Mouse (Mus musculus) MEL-GATA-1-ER (cell line): ENCODE measurements at regions not wholly inside any gene's neighbourhood (a gene's known extent, or its start where the extent isn't known, plus 50 kb on each side); places are given as distances from the start of the nearest gene placed in this dataset.

Source experiments
- DNase-seq: peaks from one replicate; pipeline ENCODE4 v3.0.0-alpha.2; 2012; ENCODE audit warnings: low read depth; ENCODE audit errors: extremely low read depth

GRCm38 (mm10) chr9:61510217-61510893, 138.2 kb downstream of the Tle3 start:
- no peak for DNase-seq

- DNase-seq = no peak
Observed at GRCm38 (mm10) chr9:61509591-61510191, 137.5 kb downstream of the Tle3 start.

GRCm38 (mm10) chr9:61509091-61509490, 136.9 kb downstream of the Tle3 start:
- no peak for DNase-seq

DNA sequence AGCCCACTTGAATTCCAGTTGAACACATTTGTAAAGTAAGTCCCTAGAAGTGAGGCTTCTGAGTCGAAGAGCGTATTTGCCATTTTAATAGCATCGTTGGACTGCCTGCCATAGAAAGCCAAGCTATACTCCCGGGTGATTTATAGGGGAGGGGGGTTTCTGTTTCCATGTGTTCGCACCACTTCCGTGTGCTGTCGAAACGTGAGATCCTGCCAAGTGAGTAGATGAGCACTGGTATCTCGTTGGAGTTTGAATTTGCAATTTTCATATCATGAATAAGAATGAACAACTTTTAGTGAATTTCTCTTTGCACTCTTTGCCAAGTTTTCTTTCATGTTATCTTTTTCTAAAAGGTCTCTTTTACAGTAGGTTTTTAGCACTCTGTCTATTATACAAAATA, 128.7 kb downstream of the Tle3 start:
- no peak for DNase-seq

- no peak for DNase-seq
Observed at GRCm38 (mm10) chr9:61492896-61493295, 120.7 kb downstream of the Tle3 start.

- no peak for DNase-seq
Observed at GRCm38 (mm10) chr9:61491131-61491712, 119.1 kb downstream of the Tle3 start.

DNA sequence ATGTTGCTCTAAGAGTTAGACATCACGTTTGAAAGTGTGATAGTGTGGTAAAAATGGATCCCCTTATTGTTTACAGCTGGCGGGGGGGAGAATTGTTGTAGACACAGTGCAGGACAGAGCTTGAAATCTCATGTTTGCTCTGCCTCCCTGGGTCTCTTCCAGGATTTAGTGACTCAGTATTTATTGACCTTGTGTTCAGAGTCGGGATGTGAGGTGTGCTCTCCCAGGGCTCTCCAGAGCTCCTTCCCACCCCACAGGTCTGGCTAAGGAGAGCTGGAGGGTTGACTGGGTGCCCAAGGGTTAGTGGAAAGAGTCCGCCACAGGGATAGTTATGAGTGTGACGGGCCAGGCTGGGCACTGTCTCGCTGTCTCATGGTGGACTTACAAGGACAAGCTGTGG, 117.8 kb downstream of the Tle3 start:
- DNase-seq = no peak

DNA sequence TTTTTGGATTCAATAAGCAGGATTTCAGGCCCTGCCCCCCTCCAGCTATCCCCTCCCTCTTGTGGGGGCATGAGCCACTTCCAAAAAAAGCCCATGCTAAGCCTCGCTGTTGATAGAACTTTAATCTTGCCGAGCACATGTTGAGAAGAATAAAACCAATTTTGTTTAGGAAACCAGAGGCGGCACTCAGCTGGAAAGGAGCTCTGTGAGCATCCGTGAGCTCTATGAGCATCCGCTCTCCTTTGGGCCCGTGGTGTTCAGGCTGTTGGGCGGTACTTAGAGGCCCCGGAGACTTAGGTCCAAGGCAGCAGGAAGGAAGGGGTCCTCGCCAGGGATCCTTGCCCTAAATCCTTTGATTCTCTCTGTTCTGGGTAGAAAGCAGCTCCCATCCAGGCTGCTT, 117.0 kb downstream of the Tle3 start:
- no peak for DNase-seq

- DNase-seq = no peak
Observed at GRCm38 (mm10) chr9:61487824-61488223, 115.7 kb downstream of the Tle3 start.

GRCm38 (mm10) chr9:61487146-61487545, 115.0 kb downstream of the Tle3 start:
- DNase-seq = no peak

DNA sequence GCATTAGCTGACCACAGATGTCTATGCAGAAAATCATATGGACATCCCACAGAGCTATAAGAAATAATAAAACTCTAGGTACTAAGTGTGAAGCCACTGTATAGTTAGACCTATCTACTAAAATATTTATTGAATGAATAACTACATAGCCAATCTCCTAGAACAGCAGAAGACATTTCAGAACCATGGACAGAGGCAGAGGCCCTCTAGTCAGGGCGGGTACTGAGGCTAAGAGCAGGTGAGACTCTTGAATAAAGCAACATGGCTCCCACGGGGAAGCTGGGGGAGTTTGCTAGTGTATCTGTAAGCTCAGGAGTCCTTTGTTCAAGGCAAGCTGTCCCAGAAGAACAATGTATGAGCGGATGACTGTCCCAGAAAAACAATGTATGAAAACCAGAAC, 112.2 kb downstream of the Tle3 start:
- no peak for DNase-seq

DNA sequence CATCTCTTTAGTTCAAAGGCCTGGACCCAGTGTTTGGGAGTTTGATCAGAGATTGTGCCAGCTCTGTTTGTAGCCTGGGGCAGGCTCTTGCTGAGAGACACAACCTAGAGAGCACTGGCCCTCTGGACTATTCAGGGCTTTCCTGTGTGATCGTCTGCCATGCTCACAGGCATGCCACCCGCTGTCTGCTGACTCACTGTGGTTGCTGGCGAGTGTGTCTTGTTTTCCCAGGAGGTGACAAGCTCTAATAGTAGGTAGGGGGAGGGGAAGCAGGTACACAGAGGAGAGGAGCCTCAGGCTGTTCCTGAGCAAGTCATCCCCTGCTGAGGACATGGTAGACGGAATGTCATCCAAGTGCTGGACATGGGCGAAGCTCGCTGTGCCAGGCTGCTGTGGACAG, 107.5 kb downstream of the Tle3 start:
- no peak for DNase-seq

GRCm38 (mm10) chr9:61478862-61479261, 106.7 kb downstream of the Tle3 start:
- DNase-seq = no peak

GRCm38 (mm10) chr9:61476351-61476750, 104.2 kb downstream of the Tle3 start:
- no peak for DNase-seq

DNA sequence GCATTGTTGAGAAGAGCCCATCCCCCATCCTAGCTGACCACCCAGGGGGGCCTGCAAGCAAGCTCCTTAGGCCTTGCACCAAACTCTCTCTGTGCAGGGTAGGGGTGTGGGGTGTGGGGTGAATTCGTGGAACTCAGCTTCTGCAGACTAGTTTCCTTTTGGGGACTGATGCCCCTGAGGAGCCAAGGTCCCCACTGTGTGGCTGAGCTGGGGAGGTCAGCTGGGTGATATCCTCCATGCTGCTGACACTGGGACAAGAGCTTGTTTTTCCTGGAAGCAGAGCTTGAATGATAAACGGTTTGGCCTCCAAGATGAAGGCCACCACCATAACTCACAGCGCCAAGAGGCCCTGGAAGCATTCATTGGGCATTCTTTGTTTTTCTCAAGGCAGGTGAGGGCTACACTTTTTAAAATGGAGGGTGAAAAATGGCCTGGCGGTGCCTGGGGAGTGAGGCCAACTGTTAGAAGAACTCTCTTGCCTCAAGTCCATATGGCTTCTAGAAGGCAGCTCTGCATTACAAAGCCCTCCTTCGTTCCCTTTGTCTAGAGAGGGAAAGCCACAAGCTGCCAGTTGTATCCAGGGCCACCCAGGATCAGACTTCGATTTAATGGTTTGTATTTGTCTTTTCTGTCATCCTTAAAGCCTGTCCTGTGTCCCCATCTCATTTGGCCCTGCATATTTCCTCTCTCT, 98.8 kb downstream of the Tle3 start:
- no peak for DNase-seq

- DNase-seq = no peak
Observed at GRCm38 (mm10) chr9:61468897-61469509, 96.8 kb downstream of the Tle3 start.

DNA sequence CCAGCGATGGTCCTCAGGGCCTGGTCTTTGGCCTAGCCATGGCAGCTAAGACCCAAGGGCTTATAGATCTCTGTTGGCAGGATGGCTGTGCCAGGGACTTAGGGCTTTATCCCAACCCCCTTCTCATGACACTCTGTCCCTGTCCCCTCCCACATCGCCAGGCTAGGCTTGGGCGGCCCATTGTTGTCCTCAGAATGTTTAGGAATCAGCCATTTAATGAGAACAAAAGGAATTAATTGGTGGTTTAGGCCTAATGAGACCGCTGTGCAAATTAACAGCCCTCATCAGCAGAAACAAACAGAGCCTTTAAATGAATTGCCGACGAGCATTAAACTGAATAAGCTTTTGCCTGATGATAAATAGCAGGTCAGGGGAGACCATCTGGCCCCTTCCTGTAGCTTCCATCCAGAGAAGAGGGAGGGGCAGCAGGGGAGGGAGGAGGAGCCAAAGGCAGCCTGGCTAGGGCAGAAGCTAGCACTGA, 96.2 kb downstream of the Tle3 start:
- DNase-seq = no peak
